Comparison of ENCODE assay signal across 9 mouse cellular contexts in the genomic region with DNA sequence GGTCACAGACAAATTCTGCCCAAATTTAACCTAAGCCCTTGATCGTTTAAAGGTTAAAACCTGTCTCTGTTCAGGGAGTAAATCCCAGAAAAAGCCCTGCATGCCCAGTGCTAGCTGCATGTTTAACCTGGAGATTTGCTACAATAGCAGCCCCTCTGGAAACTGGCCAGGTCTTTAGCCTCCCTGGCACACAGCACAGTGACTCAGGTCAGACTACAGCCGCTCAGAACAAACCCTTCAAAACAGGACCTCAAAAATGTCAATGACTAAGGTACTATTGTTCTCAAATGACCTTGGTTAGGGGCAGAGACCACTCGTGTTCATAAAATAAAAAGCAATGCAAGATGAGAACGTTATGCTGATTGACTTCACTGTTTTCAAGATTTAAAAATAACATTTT.
A peak's percentile ranks its signal among the peaks of the same experiment; 100 is the strongest.
DNase-seq lines count a peak whose midpoint lies in the region; ATAC-seq lines count a peak whose summit lies in the region.
"Had no signal": no experiment of that assay in that cellular context is flagged by ENCODE, and none has a peak within 500 bp of the region (broad histone marks: within the 10 kb centered on the region; RNA-seq: fewer than 3 reads in every experiment).

No protein-coding gene starts in this region.

- no peaks in the 10 kb centered on the region for H3K36me3 ChIP-seq in heart, embryonic 13.5 days
- H3K36me3 ChIP-seq in forebrain, embryonic 16.5 days (ENCODE audit: control insufficient read depth, insufficient read depth) = no peaks in the 10 kb centered on the region

- peak overlapping the region; percentile 43 for H3K4me2 ChIP-seq in heart, embryonic 13.5 days
- H3K4me2 ChIP-seq in forebrain, embryonic 16.5 days (ENCODE audit: low read length) = no peak overlapping the region

- peak overlapping the region; percentile 76 for H3K9ac ChIP-seq in heart, embryonic 13.5 days
- H3K9ac ChIP-seq in forebrain, embryonic 16.5 days (replicated peaks; ENCODE audit: low read depth, low read length) = no peak overlapping the region

- WGBS in heart, embryonic 13.5 days = 21% methylated on average over 4 of the region's 4 CpGs
- WGBS in forebrain, embryonic 16.5 days = 58% methylated on average over 4 of the region's 4 CpGs

- H3K27ac ChIP-seq in heart, embryonic 13.5 days (replicated peaks) = peak overlapping the region; percentile 94
- H3K27ac ChIP-seq in forebrain, embryonic 16.5 days (ENCODE audit: low read length) = no peak overlapping the region

- no peak overlapping the region for H3K4me3 ChIP-seq in heart, embryonic 13.5 days
- no peak overlapping the region for H3K4me3 ChIP-seq in forebrain, embryonic 16.5 days (replicated peaks; ENCODE audit: low read length)

- peaks cover 24% of the 10 kb centered on the region for H3K4me1 ChIP-seq in heart, embryonic 13.5 days
- H3K4me1 ChIP-seq in forebrain, embryonic 16.5 days (replicated peaks; ENCODE audit: control insufficient read depth, insufficient read depth, low read length) = no peaks in the 10 kb centered on the region

- peak; percentile 45 for DNase-seq in 3134 (ENCODE audit: extremely low read depth, insufficient read length, low spot score)
- peak; percentile 64 for DNase-seq in adrenal gland, adult 8-10 months
- peak; percentile 34 to 45 for DNase-seq in kidney, postnatal 4 days
- no peak for DNase-seq in layer of hippocampus, adult 9-11 months
- DNase-seq in MN1 (ENCODE audit: low spot score) = no peak
- DNase-seq in spleen, adult 18-20 months = no peak

- H3K9me3 ChIP-seq in heart, embryonic 13.5 days = no peaks in the 10 kb centered on the region
- no peaks in the 10 kb centered on the region for H3K9me3 ChIP-seq in forebrain, embryonic 16.5 days (ENCODE audit: control insufficient read depth, low read length)
- H3K9me3 ChIP-seq: megakaryocyte, embryonic 14.5 days had no signal

- ATAC-seq in heart, embryonic 13.5 days (ENCODE audit: extremely low read depth, insufficient number of reproducible peaks, low FRiP score, low TSS enrichment) = no peak
- ATAC-seq in forebrain, embryonic 16.5 days = no peak

- H3K27me3 ChIP-seq in heart, embryonic 13.5 days (replicated peaks) = no peaks in the 10 kb centered on the region
- H3K27me3 ChIP-seq in forebrain, embryonic 16.5 days (replicated peaks; ENCODE audit: control insufficient read depth, insufficient read depth, low read length) = no peaks in the 10 kb centered on the region
- H3K27me3 ChIP-seq: megakaryocyte, embryonic 14.5 days had no signal

Comparison
In these comparisons a context has a peak if more than half of its experiments do, and no peak if none do; other contexts are left out.
1. DNase-seq: peak in 3134 (single experiment), adrenal gland, adult 8-10 months (single experiment) and kidney, postnatal 4 days (2 of 2); none in layer of hippocampus, adult 9-11 months (single experiment), MN1 (single experiment) and spleen, adult 18-20 months (0 of 2).